ENCODE assay signal across 11 mouse cellular contexts in the genomic region with DNA sequence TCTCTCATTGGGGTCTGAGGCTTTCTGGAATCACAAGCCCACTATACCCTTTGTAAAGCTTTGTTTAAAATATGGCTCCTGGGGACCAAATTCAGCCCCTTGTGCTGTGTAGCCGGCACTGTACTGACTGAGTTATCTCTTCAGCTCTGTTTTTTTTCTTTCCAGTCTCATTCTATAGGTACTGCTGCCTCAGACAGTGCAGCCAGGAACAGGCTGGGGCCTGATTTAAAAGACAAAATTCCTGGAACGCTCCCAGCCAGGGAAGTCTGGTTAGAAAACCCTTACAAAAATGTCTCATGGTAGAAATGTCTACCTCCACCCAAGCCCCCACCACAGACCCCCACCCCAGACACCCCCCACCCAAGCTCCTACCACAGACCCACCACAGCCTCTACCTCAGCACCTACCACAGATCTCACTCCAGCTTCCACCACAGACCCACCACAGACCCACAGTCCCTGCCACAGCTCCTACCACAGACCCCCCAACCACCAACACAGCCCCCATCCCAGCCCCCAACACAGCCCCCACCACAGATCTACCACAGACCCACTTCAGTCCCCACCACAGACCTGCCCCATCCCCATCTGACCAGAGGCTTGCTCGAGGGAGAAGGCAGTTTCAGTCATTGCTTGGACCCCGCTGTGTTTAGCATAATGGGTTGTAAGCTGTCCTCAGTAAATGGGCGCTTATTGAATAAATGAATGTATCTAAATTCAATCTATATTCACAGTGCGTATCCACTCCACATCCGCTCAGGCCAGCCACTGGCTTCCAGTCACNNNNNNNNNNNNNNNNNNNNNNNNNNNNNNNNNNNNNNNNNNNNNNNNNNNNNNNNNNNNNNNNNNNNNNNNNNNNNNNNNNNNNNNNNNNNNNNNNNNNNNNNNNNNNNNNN. TPM values are rescaled to one million over a fixed set of nuclear protein-coding genes. Genes with fewer than 3 reads are reported as not detected.
A peak's percentile ranks its signal among the peaks of the same experiment; 100 is the strongest.
DNase-seq lines count a peak whose midpoint lies in the region; ATAC-seq lines count a peak whose summit lies in the region.
"Had no signal": no experiment of that assay in that cellular context is flagged by ENCODE, and none has a peak within 500 bp of the region (broad histone marks: within the 10 kb centered on the region; RNA-seq: fewer than 3 reads in every experiment).

No protein-coding gene starts in this region.

- 0 out of 2 replicates have a peak, but pooled peaks cover 12% of the 10 kb centered on the region for H3K4me1 ChIP-seq in limb, embryonic 13.5 days
- H3K4me1 ChIP-seq in limb, embryonic 10.5 days, result peaks cover 12% of the 10 kb centered on the region
- H3K4me1 ChIP-seq in embryonic facial prominence, embryonic 13.5 days, result peaks cover 18% of the 10 kb centered on the region
- peaks cover 15% of the 10 kb centered on the region for H3K4me1 ChIP-seq in hindbrain, embryonic 12.5 days
- peaks cover 2% of the 10 kb centered on the region; the same call in 1 of the 2 replicates for H3K4me1 ChIP-seq in midbrain, embryonic 16.5 days (ENCODE audit: control insufficient read depth, insufficient read depth, low read length)

- DNase-seq in limb, embryonic 10.5 days (ENCODE audit: low spot score), result no peak
- no peak for DNase-seq in urinary bladder, postnatal 10 days (ENCODE audit: low spot score)
- no peak for DNase-seq in adipocyte (ENCODE audit: low spot score)
- DNase-seq in urinary bladder, postnatal 4 days (ENCODE audit: low spot score in 2 of 2), result no peak
- DNase-seq: cerebellum, postnatal 36 days had no signal

- H3K9me3 ChIP-seq in limb, embryonic 13.5 days, result no peaks in the 10 kb centered on the region
- H3K9me3 ChIP-seq in limb, embryonic 10.5 days (replicated peaks), result no peaks in the 10 kb centered on the region
- no peaks in the 10 kb centered on the region for H3K9me3 ChIP-seq in embryonic facial prominence, embryonic 13.5 days
- no peaks in the 10 kb centered on the region for H3K9me3 ChIP-seq in hindbrain, embryonic 12.5 days (replicated peaks)
- H3K9me3 ChIP-seq in midbrain, embryonic 16.5 days (replicated peaks; ENCODE audit: control insufficient read depth, low read length, poor library complexity, severe bottlenecking), result no peaks in the 10 kb centered on the region
- H3K9me3 ChIP-seq: limb, embryonic 12.5 days had no signal

- H3K4me3 ChIP-seq in limb, embryonic 13.5 days, result no peak overlapping the region
- H3K4me3 ChIP-seq in limb, embryonic 10.5 days, result no peak overlapping the region
- H3K4me3 ChIP-seq in embryonic facial prominence, embryonic 13.5 days, result no peak overlapping the region
- no peak overlapping the region for H3K4me3 ChIP-seq in hindbrain, embryonic 12.5 days
- no peak overlapping the region for H3K4me3 ChIP-seq in midbrain, embryonic 16.5 days (ENCODE audit: low read depth, low read length)
- H3K4me3 ChIP-seq: limb, embryonic 12.5 days had no signal

- WGBS in limb, embryonic 13.5 days, result 73% methylated on average over 7 of the region's 7 CpGs
- 89% methylated on average over 7 of the region's 7 CpGs for WGBS in limb, embryonic 10.5 days
- WGBS in embryonic facial prominence, embryonic 13.5 days, result 56% methylated on average over 7 of the region's 7 CpGs
- WGBS in hindbrain, embryonic 12.5 days, result 51% methylated on average over 7 of the region's 7 CpGs
- WGBS in midbrain, embryonic 16.5 days, result 44% methylated on average over 7 of the region's 7 CpGs

- ATAC-seq in limb, embryonic 13.5 days (ENCODE audit: low FRiP score, low read depth), result peak; percentile 37
- ATAC-seq in embryonic facial prominence, embryonic 13.5 days (ENCODE audit: insufficient number of reproducible peaks, insufficient read depth, low FRiP score, low TSS enrichment, low read depth), result peak; percentile 49; the same call in 1 of the 2 replicates
- peak; percentile 81 for ATAC-seq in hindbrain, embryonic 12.5 days (ENCODE audit: low FRiP score)
- ATAC-seq in midbrain, embryonic 16.5 days, result peak; percentile 80
- ATAC-seq: lung, postnatal 0 days had no signal

- no peak overlapping the region for H3K9ac ChIP-seq in limb, embryonic 13.5 days
- no peak overlapping the region; the same call in 1 of the 2 replicates for H3K9ac ChIP-seq in embryonic facial prominence, embryonic 13.5 days
- no peak overlapping the region for H3K9ac ChIP-seq in hindbrain, embryonic 12.5 days
- no peak overlapping the region for H3K9ac ChIP-seq in midbrain, embryonic 16.5 days (ENCODE audit: low read depth, low read length)
- H3K9ac ChIP-seq: limb, embryonic 12.5 days had no signal

- no peak overlapping the region for H3K27ac ChIP-seq in limb, embryonic 13.5 days
- no peak overlapping the region for H3K27ac ChIP-seq in limb, embryonic 10.5 days
- H3K27ac ChIP-seq in embryonic facial prominence, embryonic 13.5 days, result peak overlapping the region; percentile 48
- peak overlapping the region; percentile 57 for H3K27ac ChIP-seq in hindbrain, embryonic 12.5 days
- no peak overlapping the region for H3K27ac ChIP-seq in midbrain, embryonic 16.5 days (ENCODE audit: low read length)
- H3K27ac ChIP-seq: limb, embryonic 12.5 days had no signal

- H3K27me3 ChIP-seq in limb, embryonic 13.5 days, result no peaks in the 10 kb centered on the region
- no peaks in the 10 kb centered on the region for H3K27me3 ChIP-seq in limb, embryonic 10.5 days (ENCODE audit: low read depth, poor library complexity, severe bottlenecking)
- H3K27me3 ChIP-seq in embryonic facial prominence, embryonic 13.5 days, result no peaks in the 10 kb centered on the region
- H3K27me3 ChIP-seq in hindbrain, embryonic 12.5 days, result no peaks in the 10 kb centered on the region
- H3K27me3 ChIP-seq in midbrain, embryonic 16.5 days (ENCODE audit: control insufficient read depth, insufficient read depth, low read depth, low read length), result no peaks in the 10 kb centered on the region
- H3K27me3 ChIP-seq: limb, embryonic 12.5 days had no signal

- no peaks in the 10 kb centered on the region for H3K36me3 ChIP-seq in limb, embryonic 13.5 days
- no peaks in the 10 kb centered on the region for H3K36me3 ChIP-seq in limb, embryonic 10.5 days
- H3K36me3 ChIP-seq in embryonic facial prominence, embryonic 13.5 days, result no peaks in the 10 kb centered on the region
- H3K36me3 ChIP-seq in hindbrain, embryonic 12.5 days, result no peaks in the 10 kb centered on the region
- H3K36me3 ChIP-seq in midbrain, embryonic 16.5 days (ENCODE audit: control insufficient read depth, insufficient read depth, low read length), result no peaks in the 10 kb centered on the region
- H3K36me3 ChIP-seq: limb, embryonic 12.5 days had no signal

- no peak overlapping the region for H3K4me2 ChIP-seq in limb, embryonic 13.5 days (replicated peaks)
- no peak overlapping the region for H3K4me2 ChIP-seq in embryonic facial prominence, embryonic 13.5 days
- H3K4me2 ChIP-seq in hindbrain, embryonic 12.5 days (replicated peaks), result no peak overlapping the region
- no peak overlapping the region for H3K4me2 ChIP-seq in midbrain, embryonic 16.5 days (ENCODE audit: low read length)
- H3K4me2 ChIP-seq: limb, embryonic 12.5 days had no signal

RNA-seq across cellular contexts. Expression of gene Cd83, which starts 17.5 kb away (rescaled TPM):
- polyA plus RNA-seq in limb, embryonic 13.5 days (2015; fragmentation: Nextera tagmentation; extraction: Ambion mirVana), result 27.0 and 28.4 TPM in 2 replicates
- 4.2 and 5.0 TPM in 2 replicates for polyA plus RNA-seq in limb, embryonic 10.5 days (2016; fragmentation: Nextera tagmentation; extraction: Ambion mirVana)
- 5.9 and 7.2 TPM in 2 replicates for polyA plus RNA-seq in embryonic facial prominence, embryonic 13.5 days (2015; fragmentation: Nextera tagmentation; extraction: Ambion mirVana)
- 10.0 and 11.4 TPM in 2 replicates for polyA plus RNA-seq in hindbrain, embryonic 12.5 days (2016; fragmentation: Nextera tagmentation; extraction: Ambion mirVana)
- 23.5 and 28.1 TPM in 2 replicates for polyA plus RNA-seq in midbrain, embryonic 16.5 days (2015; fragmentation: Nextera tagmentation; extraction: Ambion mirVana)

Comparison
In these comparisons a context has a peak if more than half of its experiments do, and no peak if none do; other contexts are left out.
1. H3K27ac ChIP-seq: peak in embryonic facial prominence, embryonic 13.5 days (single experiment) and hindbrain, embryonic 12.5 days (single experiment); none in limb, embryonic 13.5 days (single experiment), limb, embryonic 10.5 days (single experiment) and midbrain, embryonic 16.5 days (single experiment).
2. Peak in every context shown above with its lines, with median percentiles within 50 percentile points of each other: ATAC-seq.